Mouse (Mus musculus) retina, adult 2 months (tissue): ENCODE data around the gene Unc119b.
"Not testable (repeated sequence)": the region's sequence is repeated elsewhere in the genome, so short reads cannot be mapped to it uniquely, and the experiment has no call there.

Experiments used
- DNase-seq: peaks from one replicate; pipeline ENCODE4 v3.0.0-alpha.2; 2012; ENCODE audit warnings: low read depth, low spot score

Gene Unc119b

GRCm38 (mm10) chr5:115134234-115135165, at the start of gene Unc119b:
TSS of gene Unc119b (minus strand) at chr5:115134975.
- peak; percentile 76 for DNase-seq

GRCm38 (mm10) chr5:115183482-115183881, 48.7 kb upstream of the Unc119b start:
- no peak for DNase-seq

GRCm38 (mm10) chr5:115182925-115183324, 48.1 kb upstream of the Unc119b start:
- no peak for DNase-seq

GRCm38 (mm10) chr5:115181248-115181940, 46.6 kb upstream of the Unc119b start:
- DNase-seq = no peak

- no peak for DNase-seq
Measured at GRCm38 (mm10) chr5:115179596-115179995, 44.8 kb upstream of the Unc119b start.

- DNase-seq = no peak
Measured at GRCm38 (mm10) chr5:115177866-115178265, 43.1 kb upstream of the Unc119b start.

- DNase-seq = no peak
Measured at GRCm38 (mm10) chr5:115174554-115174953, 39.8 kb upstream of the Unc119b start.

GRCm38 (mm10) chr5:115170150-115170549, 35.4 kb upstream of the Unc119b start:
- DNase-seq = no peak

- DNase-seq = no peak
Measured at GRCm38 (mm10) chr5:115168641-115169415, 34.1 kb upstream of the Unc119b start.

- DNase-seq = no peak
Measured at GRCm38 (mm10) chr5:115167396-115167795, 32.6 kb upstream of the Unc119b start.

GRCm38 (mm10) chr5:115166815-115167194, 32.0 kb upstream of the Unc119b start:
- no peak for DNase-seq

- DNase-seq = no peak
Measured at GRCm38 (mm10) chr5:115165895-115166814, 31.4 kb upstream of the Unc119b start.

- no peak for DNase-seq
Measured at GRCm38 (mm10) chr5:115165351-115165750, 30.6 kb upstream of the Unc119b start.

- not testable (repeated sequence) for DNase-seq
Measured at GRCm38 (mm10) chr5:115164446-115164845, 29.7 kb upstream of the Unc119b start.

- no peak for DNase-seq
Measured at GRCm38 (mm10) chr5:115163563-115163962, 28.8 kb upstream of the Unc119b start.

GRCm38 (mm10) chr5:115161940-115162279, 27.1 kb upstream of the Unc119b start:
- not testable (repeated sequence) for DNase-seq

- DNase-seq = no peak
Measured at GRCm38 (mm10) chr5:115161064-115161939, 26.5 kb upstream of the Unc119b start.

GRCm38 (mm10) chr5:115160655-115161054, 25.9 kb upstream of the Unc119b start:
- no peak for DNase-seq

GRCm38 (mm10) chr5:115159165-115159564, 24.4 kb upstream of the Unc119b start:
- no peak for DNase-seq
